8 mouse cellular contexts compared by ENCODE assay signal in genomic region chr17:3083886-3084550, GRCm38 (mm10). TPM values are rescaled to one million over a fixed set of nuclear protein-coding genes. Genes with fewer than 3 reads are reported as not detected.
DNase-seq lines count a peak whose midpoint lies in the region; ATAC-seq and TF ChIP-seq lines count a peak whose summit lies in the region.

No protein-coding gene starts in this region.

- intact Hi-C loops in gastrocnemius, adult 2 months (cut with DNase I) = loop anchor here (2.0 kb wide), 2 partner anchors 31 to 141 kb away; partner anchors contain the start of gene Scaf8

- H3K4me1 ChIP-seq in hindbrain, postnatal 0 days (ENCODE audit: insufficient read depth, low read length) = no peaks in the 10 kb centered on the region
- peaks cover 19% of the 10 kb centered on the region for H3K4me1 ChIP-seq in megakaryocyte, embryonic 14.5 days

- peak overlapping the region; percentile 89 for H3K4me3 ChIP-seq in gastrocnemius, adult 2 months
- peak overlapping the region; percentile 50 for H3K4me3 ChIP-seq in hindbrain, postnatal 0 days (ENCODE audit: low read length)
- peak overlapping the region; percentile 89 for H3K4me3 ChIP-seq in megakaryocyte, embryonic 14.5 days (replicated peaks)

- no peak for TF ChIP-seq CTCF in gastrocnemius, adult 2 months (IDR thresholded peaks at IDR 0.05)
- peak; percentile 13; the same call in 1 of the 2 replicates for TF ChIP-seq CTCF in hindbrain, postnatal 0 days (IDR thresholded peaks at IDR 0.05; ENCODE audit: low read depth)

- no peaks in the 10 kb centered on the region for H3K9me3 ChIP-seq in hindbrain, postnatal 0 days (ENCODE audit: low read length)
- peaks cover 3% of the 10 kb centered on the region; the same call in 1 of the 2 replicates for H3K9me3 ChIP-seq in megakaryocyte, embryonic 14.5 days

- ATAC-seq in common myeloid progenitor, adult 5-6 weeks (replicated peaks; ENCODE audit: low read depth, poor library complexity, severe bottlenecking) = peak; percentile 33
- ATAC-seq in hindbrain, postnatal 0 days = peak; percentile 84

- peak overlapping the region; percentile 51; the same call in 1 of the 2 replicates for H3K9ac ChIP-seq in hindbrain, postnatal 0 days (replicated peaks; ENCODE audit: low read length)

- peak overlapping the region; percentile 59 for H3K4me2 ChIP-seq in hindbrain, postnatal 0 days (ENCODE audit: low read depth, low read length)

- WGBS in hindbrain, postnatal 0 days = under 1% methylated on average over 31 of the region's 40 CpGs

- H3K27me3 ChIP-seq in hindbrain, postnatal 0 days (ENCODE audit: insufficient read depth, low read length) = no peaks in the 10 kb centered on the region
- no peaks in the 10 kb centered on the region for H3K27me3 ChIP-seq in megakaryocyte, embryonic 14.5 days (replicated peaks)

- peak; percentile 95 for DNase-seq in ZHBTc4 (ENCODE audit: low read depth, low spot score)
- peak; percentile 96 for DNase-seq in gastrocnemius, adult 2 months
- DNase-seq in hindbrain, postnatal 0 days (ENCODE audit: low spot score) = peak; percentile 97
- peak; percentile 93 for DNase-seq in left cerebral cortex, adult 8-10 months (ENCODE audit: low spot score in 2 of 2)
- DNase-seq in right cerebral cortex, postnatal 10 days (ENCODE audit: low spot score in 2 of 2) = peak; percentile 96
- DNase-seq in urinary bladder, postnatal 25 days (ENCODE audit: low spot score) = peak; percentile 87

- no peaks in the 10 kb centered on the region for H3K36me3 ChIP-seq in hindbrain, postnatal 0 days (ENCODE audit: insufficient read depth, low read length)
- H3K36me3 ChIP-seq in megakaryocyte, embryonic 14.5 days (replicated peaks; ENCODE audit: low read length) = no peaks in the 10 kb centered on the region

- peak overlapping the region; percentile 93 for H3K27ac ChIP-seq in gastrocnemius, adult 2 months
- peak overlapping the region; percentile 93 for H3K27ac ChIP-seq in hindbrain, postnatal 0 days

RNA-seq across cellular contexts. Expression of gene Scaf8, which starts 30.8 kb away (rescaled TPM):
- total RNA-seq in common myeloid progenitor, adult 5-6 weeks (2017) = 34.0 and 52.3 TPM in 2 replicates
- total RNA-seq in gastrocnemius, adult 2 months (2021) = 10 to 100 TPM; 22.6 to 25.2 TPM
- total RNA-seq in hindbrain, postnatal 0 days (2014; rRNA removed) = 38.9 and 42.8 TPM in 2 replicates
- 15.1 and 15.6 TPM in 2 replicates for polyA plus RNA-seq in hindbrain, postnatal 0 days (2015; fragmentation: Nextera tagmentation; extraction: Ambion mirVana)
- total RNA-seq in left cerebral cortex, adult 8-10 months (2022) = 10 to 100 TPM; 57.1 to 64.2 (median 58.7) TPM
- polyA plus RNA-seq in megakaryocyte, embryonic 14.5 days (2012; ENCODE audit: insufficient read depth, low replicate concordance) = 3.9 and 4.5 TPM in 2 replicates

Comparison
In these comparisons a context has a peak if more than half of its experiments do, and no peak if none do; other contexts are left out.
1. Peak in every context shown above with its lines: DNase-seq, ATAC-seq, H3K4me3 ChIP-seq and H3K27ac ChIP-seq.